Mouse (Mus musculus): Measurements from ENCODE around the gene Fsd2.

Gene Fsd2

DNA sequence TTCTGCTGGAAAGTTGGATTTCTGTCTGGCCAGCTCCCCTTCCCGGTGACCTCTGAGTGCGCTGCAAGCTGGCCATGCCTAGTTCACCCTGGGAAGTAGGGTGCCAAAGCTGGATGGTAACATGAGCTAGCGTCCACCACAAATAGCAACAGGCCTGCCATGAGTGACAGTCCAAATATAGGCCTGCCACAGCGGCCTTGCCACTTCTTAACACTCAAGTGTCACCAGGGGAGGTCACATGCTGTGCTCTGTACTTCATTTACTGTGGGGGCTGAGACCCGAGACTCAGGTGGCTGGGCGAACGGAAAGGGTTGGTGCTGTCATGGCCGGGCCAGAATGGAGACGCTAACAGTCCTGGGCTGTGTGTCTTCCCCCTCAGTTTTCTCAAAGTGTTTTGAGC lies at the start of gene Fsd2:
Fsd2 (minus strand) TSS at position 53 of the 400 bp plus-strand sequence.
- DNase-seq (ENCODE audit: low read depth, low spot score): no peak

DNA sequence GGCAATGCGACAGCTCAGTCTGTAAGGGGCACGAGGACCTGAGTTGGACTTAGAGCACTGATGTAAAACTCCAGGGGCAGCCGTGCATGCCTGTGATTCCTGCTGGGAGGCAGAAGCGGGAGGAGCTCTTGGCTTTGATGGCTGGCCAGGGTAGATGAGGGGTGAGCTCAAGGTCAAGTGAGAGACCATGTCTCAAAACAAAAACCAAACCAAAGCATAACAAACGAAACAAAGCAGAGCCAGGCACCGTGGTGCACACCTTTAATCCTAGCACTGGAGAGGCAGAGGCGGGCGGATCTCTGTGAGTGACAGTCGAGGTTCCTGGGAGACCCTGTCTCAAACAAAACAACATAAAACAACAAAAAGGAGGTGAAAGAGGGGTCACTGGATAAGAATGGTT lies 48.3 kb upstream of the Fsd2 start:
- DNase-seq (ENCODE audit: low read depth, low spot score): no peak

DNA sequence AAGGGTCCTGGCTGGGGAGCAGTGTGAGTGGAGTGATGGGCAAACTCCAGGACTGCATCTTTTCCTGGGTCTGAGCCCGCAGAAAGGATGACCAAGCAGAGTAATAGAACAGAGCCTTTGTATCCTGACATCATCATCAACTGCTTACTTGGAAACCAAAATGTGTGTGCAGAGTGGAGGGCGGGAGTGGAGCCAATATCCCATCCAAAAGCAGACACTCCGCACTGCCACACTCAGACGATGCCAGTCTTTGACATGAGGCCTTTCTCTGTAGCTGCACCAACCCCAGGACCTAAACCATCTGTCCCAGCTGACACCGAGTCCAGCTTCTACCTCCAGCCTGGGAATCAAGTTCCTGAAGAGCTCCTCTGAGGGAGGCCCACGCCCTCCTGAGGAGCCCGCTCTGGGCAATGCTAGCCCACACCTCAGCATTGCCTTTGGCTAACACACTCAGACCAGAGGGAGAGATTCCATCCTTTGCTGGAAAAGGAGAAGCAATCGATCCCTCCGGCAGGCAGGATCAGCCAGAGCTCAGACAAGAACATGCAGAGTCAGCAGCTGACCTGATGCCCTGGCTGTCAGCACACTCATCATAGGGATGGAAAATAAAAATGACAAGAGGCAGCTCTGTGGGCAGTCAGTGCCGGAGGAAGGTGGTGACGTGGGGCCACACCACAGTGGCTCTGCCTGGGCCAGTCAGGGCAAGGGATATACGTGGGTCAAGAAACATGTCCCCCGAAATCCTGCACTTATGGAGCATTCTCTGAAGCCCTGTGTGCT lies 46.3 kb upstream of the Fsd2 start:
- DNase-seq (ENCODE audit: low read depth, low spot score): no peak

DNA sequence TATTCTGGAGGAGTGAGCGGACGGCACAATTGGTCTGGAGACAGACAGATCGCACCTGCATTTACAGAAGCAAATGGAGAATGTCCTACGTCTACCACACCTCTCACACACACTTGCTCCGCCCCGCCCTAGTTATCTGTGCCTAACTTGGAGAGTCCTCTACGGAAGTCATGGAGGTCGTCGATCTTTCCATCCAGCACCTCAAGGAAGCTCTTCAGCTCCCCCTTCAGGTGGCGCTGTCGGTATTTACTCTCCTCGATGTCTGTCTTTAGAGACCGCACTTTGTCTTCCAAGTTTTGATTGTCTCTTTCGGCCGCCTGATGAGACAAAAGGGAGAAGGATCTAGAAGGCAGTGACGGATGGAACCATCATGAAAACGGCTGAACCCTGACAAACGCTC lies 43.4 kb upstream of the Fsd2 start:
- DNase-seq (ENCODE audit: low read depth, low spot score): peak; percentile 21

DNA sequence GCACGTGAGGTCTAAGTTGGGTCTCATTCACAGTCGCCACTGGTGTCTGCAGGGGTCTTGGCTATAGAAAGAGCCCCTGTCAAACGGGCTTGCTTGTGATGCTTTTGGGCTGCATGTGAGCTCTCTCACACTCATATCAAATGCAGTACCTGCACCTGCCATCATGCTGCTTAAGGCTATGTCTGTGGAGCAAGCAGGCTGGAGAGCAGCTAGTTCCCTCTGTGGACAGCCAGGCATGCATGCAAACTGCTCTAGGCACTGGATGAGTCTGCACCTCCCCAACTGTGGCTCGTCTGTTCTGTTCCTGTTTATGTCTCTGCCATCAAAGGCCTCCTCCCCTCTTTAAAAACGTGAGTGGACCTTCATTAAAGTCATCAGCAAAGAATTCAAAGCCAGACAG lies 39.7 kb upstream of the Fsd2 start:
- DNase-seq (ENCODE audit: low read depth, low spot score): no peak

DNA sequence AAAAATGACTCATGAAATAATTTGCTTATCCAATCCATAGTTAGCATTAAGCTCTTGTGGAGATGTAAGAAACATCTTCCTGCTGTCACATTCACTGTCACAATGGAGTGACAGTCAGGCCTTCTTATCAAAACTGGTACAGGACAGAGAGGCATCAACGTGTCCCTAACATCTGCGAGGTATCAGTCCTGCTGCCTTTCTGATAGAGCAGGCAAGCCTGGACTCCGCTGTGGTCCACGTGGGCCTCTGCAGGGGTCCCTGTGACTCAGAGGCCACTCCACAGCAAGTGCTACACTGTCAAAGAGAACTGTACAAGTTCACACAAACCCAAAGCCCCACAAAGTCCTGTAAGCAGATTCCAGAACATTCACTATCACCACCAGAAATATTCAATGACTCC lies 38.7 kb upstream of the Fsd2 start:
- DNase-seq (ENCODE audit: low read depth, low spot score): peak; percentile 3

DNA sequence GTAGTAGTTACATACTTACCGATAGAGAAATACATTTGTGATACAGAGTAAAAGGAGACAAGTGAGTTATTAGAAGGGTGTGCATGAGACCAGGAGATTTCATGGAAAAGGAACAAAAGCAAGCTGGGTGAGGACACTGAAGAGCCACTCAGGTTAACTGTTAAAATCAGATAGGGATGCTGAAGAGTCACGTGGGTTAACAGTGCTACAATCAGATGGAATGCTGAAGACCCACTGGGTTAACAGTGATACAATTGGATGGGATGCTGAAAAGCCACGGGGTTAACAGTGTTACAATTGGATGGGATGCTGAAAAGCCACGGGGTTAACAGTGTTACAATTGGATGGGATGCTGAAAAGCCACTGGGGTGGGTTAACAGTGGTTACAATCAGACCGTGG lies 38.2 kb upstream of the Fsd2 start:
- no peak for DNase-seq (ENCODE audit: low read depth, low spot score)

DNA sequence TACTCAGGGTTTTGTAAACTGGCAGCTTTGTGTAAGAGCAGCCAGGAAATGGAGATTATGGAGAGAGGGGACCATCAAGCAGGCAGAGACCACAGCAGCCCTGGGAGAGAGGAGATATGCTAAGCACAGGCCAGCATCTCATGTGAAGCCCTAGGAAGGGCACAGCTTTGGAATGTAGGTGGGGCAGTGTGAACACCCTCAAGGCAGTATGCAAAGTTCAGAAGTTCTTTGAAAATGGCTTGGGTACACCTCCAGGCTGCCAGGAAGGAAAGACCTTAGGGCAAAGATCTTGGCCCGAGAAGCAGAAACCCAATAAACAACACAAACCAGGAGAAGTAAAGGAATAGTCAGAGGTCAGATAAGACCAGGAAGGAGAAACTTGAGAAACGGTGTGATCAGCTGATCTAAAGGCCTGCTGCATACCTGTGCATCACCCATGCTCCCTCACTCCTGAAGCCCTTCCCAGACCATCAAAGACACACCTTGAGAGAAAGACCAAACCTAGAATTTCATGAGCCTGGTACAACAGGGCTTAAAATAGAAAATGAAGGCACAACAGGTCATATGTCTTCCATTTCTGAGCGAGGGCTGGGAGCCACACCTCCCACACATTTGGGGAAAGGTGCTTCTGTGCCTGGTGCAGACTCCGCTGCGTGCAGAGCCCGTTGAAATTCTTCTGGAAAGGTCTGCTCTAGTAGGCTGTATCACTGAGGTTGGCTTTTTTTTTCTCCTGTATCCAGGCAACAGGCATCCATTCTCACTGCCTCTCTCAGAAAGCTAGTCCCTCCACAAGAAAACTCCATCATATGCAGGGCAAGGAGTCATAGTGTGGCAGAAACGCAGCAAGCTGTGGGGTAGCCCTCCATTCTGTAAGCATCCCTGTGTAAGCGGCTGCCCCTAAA lies 32.9 kb upstream of the Fsd2 start:
- no peak for DNase-seq (ENCODE audit: low read depth, low spot score)

DNA sequence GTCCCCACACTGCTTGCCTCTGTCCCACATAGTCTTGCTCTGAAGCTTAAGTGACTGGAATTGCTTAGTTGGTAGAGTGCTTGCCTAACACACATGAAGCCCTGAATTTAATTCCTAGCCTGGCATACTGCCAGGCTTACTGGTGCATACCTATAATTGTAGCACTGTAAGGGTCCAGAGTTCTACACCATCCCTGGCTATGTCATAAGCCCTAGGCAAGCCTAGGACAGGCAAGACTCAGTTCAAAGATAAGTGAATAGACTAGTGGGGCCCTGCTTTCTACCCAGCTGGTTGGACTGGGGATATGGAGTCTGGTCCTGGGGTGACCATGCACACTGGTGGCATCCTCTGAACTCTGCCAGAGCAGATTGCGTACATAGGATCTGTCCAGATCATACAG lies 30.9 kb upstream of the Fsd2 start:
- no peak for DNase-seq (ENCODE audit: low read depth, low spot score)

DNA sequence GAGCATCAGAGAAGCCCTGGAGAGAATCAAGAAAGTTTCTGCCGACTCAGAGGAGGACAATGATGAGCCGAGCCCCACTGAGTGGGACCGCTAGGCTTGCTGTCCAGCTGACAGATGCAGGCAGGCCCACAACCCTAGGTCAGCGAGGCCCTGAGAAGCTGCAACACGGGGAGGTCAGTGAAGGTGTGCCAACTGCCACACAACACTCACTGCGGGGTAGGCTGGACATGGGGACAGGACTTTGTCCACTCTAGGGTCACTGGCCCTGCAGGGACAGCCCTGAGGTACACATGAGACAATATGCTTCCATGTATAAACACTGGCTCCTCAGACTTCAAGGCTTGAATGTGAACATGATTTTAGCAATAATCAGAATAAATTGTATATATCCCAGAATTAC lies 29.3 kb upstream of the Fsd2 start:
- DNase-seq (ENCODE audit: low read depth, low spot score): no peak

DNA sequence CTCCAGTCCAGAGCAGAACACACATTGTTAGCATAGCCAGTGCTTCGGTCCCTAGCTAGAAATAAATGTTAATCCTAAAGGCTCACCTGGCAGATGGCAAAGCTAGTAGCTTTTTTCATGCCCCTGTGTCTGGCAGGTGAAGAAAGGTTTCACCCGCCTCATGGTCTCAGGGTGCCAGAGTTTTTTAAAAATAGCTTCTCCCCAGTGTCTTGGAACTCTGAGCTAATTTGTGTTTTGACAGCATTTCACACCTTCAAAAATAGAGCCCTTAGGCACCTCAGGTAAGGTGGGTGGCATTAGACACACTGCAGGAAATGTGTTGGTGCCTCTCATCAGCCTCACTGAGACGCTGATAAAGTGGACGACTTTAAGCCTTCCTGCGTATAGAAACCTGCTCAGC lies 28.3 kb upstream of the Fsd2 start:
- no peak for DNase-seq (ENCODE audit: low read depth, low spot score)

DNA sequence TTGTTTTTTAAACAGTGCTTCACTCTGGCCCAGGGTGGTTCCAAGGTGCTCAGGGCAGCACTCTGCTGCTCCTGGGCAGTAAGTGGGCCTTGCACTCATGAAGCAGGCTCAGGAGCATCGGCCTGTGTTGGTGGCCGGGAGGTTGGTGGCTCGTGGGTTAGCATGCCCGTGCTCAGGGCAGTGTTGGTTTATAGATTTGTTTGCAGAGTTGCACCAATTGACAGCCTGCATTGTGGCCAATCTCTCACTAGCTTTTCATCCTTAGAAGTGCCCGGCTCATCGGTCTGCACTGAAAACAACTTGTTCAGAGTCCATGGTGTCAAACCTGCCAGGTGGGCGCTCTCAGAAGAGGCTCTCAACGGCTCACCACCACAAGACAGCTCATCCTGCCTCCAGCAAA lies 26.6 kb upstream of the Fsd2 start:
- no peak for DNase-seq (ENCODE audit: low read depth, low spot score)

DNA sequence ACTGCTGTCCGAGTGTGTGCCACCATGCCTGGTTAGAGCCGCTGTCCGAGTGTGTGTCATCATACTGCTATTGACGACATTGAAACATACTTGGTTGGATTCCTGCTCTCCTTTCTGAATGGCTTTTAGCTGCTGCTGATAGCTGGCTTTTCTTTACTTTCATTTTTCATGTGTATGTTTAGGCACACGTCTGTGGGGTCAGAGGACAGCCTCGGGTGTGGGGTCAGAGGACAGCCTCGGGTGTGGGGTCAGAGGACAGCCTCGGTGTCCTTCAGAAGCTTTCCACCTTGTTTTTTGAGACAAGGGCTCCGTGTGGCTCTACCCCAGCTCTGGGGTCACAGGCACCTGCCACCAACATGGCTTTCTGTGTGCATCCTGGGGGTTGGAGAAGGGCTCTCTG lies 25.9 kb upstream of the Fsd2 start:
- no peak for DNase-seq (ENCODE audit: low read depth, low spot score)

DNA sequence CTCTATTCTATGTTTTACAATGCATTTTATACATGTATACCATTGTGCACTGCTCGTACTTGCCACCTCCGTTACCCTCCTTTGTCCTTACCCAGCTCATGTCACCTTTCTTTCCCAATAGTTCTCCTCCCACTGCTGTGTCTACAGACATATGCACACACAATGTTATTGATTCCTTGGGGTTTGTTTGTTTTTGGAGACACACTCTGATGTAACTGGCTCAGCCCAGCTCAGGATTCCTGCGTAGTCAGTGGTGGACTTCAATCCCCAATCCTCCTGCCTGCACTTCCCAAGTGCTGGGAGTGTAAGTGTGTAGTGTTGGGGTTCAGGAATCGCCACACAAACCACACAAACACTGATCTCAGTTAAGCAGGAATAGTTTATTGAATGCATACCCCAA lies 20.5 kb upstream of the Fsd2 start:
- DNase-seq (ENCODE audit: low read depth, low spot score): no peak

DNA sequence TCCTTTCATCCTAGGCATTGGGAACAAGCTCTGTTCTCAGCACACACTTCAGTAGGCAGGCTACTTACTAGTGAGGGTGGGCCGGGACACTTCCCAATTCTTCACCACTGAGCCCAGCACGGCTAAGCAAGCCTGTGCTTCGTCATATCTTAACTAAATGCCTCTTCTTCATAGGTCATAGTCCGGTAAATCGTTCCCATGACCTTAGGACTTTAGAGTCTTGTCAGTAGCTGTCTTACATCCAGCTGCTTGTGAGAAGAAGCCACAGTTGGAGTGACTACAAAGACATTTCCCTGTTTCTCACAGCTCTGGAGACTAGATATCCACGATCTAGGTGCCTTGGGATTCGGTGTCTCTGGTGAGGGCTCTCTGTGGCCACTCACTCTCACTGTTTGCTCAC lies 18.6 kb upstream of the Fsd2 start:
- no peak for DNase-seq (ENCODE audit: low read depth, low spot score)

DNA sequence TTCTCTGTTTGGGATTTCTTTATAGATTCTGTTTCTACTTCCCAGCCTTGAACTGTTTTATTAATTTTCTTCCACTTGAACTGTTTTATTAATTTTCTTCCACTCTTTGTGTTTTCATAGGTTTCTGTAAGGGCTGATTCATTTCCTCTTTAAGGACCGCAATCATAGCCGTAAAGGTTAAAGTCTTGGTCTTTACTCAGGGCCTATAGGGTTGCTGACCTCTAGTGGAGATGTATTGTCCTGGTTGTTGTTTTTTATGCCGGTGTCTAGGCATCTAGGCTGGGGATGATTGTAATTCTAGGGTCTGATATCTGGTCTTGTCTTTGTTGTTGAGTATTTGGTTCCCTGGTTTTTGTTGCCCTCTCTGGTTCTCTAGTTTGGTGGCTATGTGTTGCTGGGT lies 16.8 kb upstream of the Fsd2 start:
- no peak for DNase-seq (ENCODE audit: low read depth, low spot score)

DNA sequence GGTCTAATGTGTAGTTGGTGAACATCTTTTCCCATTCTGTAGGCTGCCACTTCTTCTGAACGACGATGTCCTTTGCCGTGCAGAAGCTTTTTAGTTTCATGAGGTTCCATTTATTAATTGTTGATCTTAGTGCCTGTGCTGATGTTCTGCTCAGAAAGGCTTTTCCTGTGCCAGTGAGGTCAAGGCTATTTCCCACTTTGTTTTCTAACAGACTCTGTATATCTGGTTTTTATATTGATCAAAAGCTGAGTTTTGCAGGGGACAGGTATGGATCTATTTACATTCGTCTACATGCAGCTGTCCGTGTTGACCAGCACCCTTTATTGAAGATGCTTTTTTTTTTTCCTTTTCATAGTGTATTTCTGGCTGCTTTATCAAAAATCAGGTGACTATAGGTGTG lies 12.6 kb upstream of the Fsd2 start:
- DNase-seq (ENCODE audit: low read depth, low spot score): no peak

DNA sequence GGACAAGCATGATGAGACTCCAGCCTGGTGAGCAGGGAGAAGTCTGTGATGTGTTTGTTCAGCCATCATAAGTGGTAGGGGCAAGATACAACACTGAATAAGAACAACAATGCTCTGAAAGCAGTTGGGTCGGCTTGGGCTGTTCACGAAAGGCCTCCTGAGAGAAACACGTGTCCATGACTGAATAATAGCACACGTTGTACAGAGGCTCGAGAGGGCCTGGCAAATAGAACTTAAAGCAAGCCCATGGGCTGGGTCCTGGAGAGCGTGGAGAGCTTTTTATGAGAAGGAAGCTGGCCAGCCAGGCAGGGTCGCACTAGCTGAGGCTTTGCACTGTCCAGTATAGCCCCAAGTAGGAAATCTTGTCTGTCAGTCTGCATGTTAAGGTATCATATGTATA lies 11.7 kb upstream of the Fsd2 start:
- no peak for DNase-seq (ENCODE audit: low read depth, low spot score)

DNA sequence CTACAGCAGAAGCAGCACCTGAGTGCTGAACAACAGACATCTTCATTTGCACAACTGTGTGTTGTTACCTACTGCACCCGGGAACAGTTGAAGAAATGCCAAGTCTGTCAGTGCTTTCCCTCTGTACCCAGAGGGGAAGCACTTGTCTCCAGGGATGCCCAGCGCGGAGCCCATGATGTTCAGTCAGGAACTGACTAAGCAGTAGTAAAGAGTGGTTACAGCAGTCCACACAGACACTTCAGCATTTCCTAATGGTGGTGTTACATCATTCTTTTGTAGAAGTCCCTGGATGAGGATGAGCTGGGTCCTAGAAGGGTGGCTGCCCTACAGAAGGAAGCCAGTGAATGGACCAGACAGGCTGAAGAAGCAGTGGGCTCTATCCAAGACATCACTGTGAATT lies 11.1 kb upstream of the Fsd2 start:
- no peak for DNase-seq (ENCODE audit: low read depth, low spot score)

DNA sequence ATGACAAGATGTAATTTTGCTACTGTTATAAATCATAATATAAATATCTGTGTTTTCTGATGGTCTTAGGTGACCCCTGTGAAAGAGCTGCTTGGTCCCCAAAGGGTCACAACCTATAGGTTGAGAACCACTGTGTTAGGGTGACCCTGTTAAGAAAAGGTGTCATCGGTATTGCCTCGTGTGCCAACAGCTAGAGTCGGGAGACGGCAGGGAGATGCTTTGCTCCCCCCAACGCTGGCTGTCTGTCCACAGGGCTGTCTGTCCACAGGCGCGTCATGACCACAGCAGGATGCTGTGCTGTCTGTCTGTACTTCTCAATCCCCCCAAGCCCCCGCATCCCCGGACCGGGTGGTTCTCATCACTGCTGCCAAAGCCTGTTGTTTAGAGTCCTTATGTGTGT lies 8.9 kb upstream of the Fsd2 start:
- DNase-seq (ENCODE audit: low read depth, low spot score): no peak

DNA sequence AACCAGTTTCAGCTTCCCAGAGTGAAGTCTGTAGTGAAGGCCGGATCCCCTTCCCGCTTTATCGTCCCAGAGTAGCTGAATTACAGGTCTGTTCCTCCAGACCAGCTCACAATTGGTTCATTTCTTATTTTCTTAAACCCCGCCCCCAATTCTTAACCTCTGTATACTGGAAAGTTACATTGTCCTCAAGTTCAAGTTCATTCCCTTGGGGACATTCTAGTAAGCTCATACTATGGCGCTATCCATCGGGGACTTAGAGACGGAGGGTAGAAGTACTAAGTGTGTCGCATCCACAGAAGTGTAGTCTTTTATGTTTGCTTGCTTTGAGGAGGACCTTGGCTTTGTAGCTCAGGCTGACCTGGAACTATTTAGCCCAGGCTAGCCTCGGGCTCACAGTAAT lies 7.1 kb upstream of the Fsd2 start:
- peak; percentile 5 for DNase-seq (ENCODE audit: low read depth, low spot score)

DNA sequence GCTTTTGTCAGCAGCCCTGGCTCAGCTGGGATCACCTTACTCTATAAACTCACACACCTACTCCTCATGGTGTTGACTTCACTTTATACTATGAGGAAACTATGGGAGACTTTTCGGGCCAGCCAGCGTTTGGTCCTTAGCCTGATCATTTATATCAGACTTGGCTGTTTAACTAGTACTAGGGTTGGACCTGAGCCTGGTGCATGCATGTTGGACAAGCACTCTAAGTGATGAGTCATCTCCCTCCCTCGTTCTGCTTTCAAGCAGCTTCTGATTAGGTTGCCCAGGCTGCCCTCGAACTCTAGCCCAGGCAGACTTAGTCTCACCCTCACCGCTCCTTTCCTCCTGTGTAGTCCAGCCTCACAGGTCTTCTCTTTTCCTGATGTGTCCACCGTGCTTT lies 6.7 kb upstream of the Fsd2 start:
- DNase-seq (ENCODE audit: low read depth, low spot score): peak; percentile 65

DNA sequence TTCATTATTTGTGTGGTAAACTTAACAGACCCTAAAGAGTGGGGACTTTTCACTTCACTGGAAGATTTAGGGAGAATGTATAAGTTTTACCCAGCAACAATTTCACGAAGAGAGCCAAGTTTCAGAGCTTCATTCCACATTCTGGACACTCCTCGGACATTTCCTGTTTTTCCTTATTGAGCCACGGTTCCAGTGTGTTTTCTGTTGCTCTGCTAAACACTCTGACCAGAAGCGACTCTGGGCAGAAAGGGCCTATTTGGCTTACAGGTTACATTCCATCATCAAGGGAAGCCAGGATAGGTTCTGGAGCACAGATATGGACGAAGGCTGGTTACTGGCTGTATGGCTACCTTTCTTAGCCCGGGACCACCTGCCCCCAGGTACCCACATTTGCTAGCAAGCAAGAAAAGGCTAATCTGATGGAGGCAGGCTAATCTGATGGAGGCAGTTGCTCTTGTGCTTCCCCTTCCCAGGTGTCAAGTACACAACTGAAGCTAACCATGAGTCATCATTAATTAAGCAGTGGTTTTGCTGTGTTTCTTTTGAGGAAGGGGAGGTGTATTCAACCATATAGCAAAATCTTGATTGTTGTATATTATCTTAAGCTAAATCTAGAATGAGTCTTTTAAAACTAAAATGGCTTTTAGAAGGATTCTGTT lies 6.0 kb upstream of the Fsd2 start:
- peak; percentile 26 for DNase-seq (ENCODE audit: low read depth, low spot score)
